Mouse (Mus musculus) CD4-positive naive resting alpha-beta T cell, adult 76 days (primary cell): Measurements from ENCODE around the gene Pcyt1a. TPM values are rescaled to one million over a fixed set of nuclear protein-coding genes. Genes with fewer than 3 reads are reported as not detected.

Source experiments
- total RNA-seq: library from RNA; stranded (reverse); gene quantifications from one replicate; pipeline ENCODE4 v1.2.4, GENCODE M21; 2023

Pcyt1a gene
- 32.7 TPM for total RNA-seq

DNA sequence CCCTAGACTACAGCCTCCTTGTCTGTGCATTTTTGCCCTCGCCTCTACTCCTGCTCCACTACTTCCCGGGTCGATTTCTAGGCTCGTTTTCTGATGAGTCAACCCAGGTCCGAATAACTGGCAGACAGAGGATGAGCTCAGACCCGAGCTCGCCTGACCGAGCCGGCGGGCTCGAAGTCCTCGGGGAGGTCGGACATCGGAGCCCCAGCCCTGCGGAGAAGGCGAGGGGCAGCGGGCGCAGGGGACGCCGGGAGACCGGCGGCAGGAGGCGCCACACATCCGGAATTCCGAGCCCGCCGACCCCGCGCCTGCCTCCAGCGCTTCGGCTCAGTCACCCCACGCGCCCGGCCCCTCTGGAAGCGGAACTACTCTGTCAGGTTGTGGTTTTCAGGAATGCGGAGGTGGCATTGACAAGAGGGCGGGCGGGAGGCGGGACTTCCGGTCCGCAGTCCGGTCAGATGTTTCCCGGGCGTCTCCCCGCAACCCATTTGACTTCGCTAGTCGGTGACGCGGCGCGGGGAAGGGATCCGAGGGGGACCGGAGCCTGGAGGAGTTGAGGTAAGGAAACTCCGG lies at the start of gene Pcyt1a:
Pcyt1a (plus strand) TSS at position 448 of the 573 bp plus-strand sequence.

DNA sequence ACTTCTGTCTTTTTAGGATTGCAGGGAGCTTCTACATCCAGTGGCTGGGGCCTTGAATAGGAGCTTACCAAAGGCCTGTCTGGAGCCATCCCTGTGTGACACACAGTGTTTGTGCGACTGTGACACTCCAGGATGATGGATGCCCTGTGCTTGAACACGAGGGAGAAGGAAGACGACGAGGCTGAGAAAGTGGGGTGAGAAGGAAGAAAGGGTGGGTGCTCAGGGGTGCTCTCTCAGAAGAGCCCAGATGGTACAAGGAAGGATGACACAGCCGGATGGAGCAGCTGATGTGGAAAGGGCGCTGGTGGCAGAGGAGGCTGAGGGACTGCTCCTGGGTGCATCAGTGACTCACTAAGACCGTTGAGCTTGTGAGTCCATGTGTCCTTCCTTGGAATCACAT lies 30.5 kb upstream of the Pcyt1a start, which contains the start of gene Tm4sf19:
Tm4sf19 (plus strand) TSS at position 240 of the 400 bp plus-strand sequence.

DNA sequence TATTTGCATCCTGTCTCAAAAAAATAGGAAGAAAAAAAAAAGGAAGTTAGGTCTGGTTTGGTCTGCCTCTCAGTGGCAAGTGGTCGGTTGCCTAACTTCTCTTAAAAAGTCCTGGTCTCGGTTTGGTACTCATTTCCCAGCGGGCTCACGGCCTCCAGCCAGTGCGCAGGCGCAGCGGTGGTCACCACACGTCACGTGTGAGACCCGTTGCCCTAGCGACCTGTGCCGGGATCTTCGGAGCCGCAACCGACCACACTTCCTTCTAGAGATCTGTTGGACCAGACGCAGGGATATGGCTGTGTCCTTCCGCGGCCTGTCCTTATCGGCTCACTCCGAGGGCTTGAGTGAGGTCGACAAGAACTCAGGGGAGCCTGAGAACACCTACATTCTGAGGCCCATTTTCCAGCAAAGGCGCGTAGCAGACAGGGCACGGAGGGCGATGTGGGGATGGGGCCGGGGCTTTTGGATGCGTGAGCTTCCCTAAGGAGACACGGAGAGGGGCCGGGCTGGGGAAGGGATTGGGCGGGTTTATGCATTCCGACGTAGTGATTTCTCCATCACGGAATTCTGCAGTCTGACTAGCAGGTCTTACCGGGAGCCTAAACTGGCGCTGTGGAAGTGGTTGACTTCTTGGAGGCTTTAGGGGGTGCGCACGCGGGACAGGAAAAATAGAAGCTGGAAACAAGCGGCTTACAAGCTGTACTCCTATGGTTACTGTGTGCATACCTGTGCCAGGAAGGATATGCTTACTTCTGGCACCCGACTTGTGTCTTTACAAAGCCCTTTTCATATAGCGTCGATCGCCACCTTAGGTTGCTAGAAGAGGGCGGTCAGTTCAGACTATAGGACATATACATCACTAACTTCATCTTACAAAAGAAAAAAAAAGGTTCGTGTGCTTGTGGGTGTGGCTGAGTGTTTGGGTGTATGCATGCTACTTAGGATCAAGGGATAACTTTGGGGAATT lies 10.9 kb upstream of the Pcyt1a start, which contains the start of gene Tctex1d2:
Tctex1d2 (plus strand) TSS at position 186 of the 967 bp plus-strand sequence.

DNA sequence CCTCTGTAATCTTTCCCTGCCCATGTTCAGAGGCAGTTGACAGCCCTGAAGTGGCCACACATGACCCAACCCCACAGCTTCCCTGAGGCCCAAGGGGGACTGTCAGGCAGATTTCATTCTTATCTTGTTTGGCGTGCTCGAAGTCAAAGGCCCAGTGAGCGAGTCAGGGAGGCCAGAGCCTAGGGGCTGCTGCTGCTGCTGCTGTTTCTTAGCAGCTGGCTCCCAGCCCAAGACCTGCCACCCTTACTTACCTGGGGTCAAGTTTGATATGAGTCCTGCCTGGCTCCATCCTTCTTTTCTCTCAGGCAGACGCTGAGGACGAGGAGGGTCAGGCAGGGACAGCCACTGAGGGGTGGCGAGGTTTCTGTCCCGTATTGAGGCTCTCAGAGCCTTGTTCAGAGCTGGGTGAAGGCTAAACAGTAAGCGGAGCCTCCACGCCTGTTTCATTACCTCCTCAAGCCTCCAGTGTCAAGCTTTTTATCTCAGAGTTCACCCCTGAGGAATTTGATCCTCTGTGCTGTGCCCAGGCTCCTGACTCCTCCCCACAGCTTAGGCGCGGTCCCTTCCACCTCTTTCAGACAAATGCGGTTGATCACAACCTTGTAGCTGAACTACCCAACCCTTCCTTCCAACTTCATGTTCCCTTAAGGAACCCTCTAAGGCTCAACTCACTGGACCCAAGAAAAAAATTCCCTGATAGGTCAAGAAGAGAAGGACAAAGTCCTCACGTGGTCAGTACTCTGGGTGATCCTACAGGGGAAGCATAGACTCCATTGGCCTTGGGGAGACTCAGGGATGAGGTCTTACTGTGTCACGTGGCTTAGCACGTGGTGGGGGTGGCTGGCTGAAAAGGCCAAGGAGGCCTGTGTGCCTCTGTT lies 56.8 kb downstream of the Pcyt1a start, which contains the start of gene Slc51a:
Slc51a (minus strand) TSS at position 646 of the 878 bp plus-strand sequence.

DNA sequence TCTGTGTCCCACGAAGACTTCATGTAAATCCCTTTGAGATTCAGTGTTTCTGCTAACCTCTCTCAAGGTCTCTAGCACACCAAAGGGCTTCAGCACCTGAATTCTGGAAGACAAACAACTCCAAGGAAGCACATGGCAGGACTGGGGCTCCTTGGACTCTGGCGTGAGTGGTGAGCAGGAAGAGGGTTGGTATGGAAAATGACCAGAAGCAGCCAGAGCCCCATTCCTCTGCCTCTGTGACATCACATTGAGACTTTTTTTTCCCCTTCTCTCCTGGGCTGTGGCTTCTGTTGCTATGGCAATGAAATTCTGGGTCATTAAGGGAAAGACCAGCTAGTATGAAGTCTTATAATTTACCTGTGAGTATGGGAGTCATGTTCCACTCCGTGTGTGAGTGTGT lies 65.2 kb downstream of the Pcyt1a start, which contains the start of gene Zdhhc19:
Zdhhc19 (plus strand) TSS at position 301 of the 400 bp plus-strand sequence.

Other genes starting within 250 kb of the Pcyt1a start
- gene Fbxo45, start 183.8 kb upstream of the Pcyt1a start, total RNA-seq = 9.7 TPM
- 11.8 TPM for gene Wdr53, start 183.7 kb upstream of the Pcyt1a start, total RNA-seq
- 0.53 TPM for gene Smco1, start 159.5 kb upstream of the Pcyt1a start, total RNA-seq
- gene Rnf168, start 153.5 kb upstream of the Pcyt1a start, total RNA-seq = 18.6 TPM
- gene Ubxn7, start 98.7 kb upstream of the Pcyt1a start, total RNA-seq = 89.5 TPM
- gene Tm4sf19, start 30.4 kb upstream of the Pcyt1a start, total RNA-seq = not detected
- gene Tctex1d2, start 11.2 kb upstream of the Pcyt1a start, total RNA-seq = 0.97 TPM
- not detected for gene Slc51a, start 57.0 kb downstream of the Pcyt1a start, total RNA-seq
- not detected for gene Zdhhc19, start 65.3 kb downstream of the Pcyt1a start, total RNA-seq
- gene Tfrc, start 178.0 kb downstream of the Pcyt1a start, total RNA-seq = 69.4 TPM
- gene Tnk2, start 213.0 kb downstream of the Pcyt1a start, total RNA-seq = 66.5 TPM